Mouse (Mus musculus): ENCODE data around the gene Hspa4. TPM values are rescaled to one million over a fixed set of nuclear protein-coding genes. Genes with fewer than 3 reads are reported as not detected.

Hspa4 gene
- total and polyA plus RNA-seq, 3 experiments = 209 to 907 (median 276) TPM

DNA sequence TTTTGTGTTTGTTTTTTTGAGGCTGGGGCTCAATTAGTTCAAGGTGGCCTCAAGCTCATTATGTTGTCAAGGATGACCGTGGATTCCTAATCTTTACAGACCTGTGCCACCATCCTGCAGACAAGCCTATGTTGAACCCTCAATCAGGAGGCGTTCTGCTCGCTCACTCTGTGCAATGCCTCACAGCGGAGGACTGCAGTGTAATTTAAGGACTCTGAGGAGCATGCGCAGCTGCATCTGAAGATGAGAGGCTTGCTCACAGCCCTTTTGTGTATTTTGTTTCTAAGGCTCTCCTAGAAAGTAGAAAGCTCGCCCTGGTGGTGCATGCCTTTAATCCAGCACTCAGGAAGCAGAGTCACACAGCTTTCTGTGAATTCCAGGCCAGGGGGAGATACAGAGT is 16.7 kb upstream of the Hspa4 start:
- Histone ChIP-seq H3K27me3 (ENCODE audit: control insufficient read depth in 1 of 2, insufficient read depth in 2 of 2, low read length in 2 of 2) (no peaks in the 10 kb centered on the region), H3K79me2 (ENCODE audit: control insufficient read depth, insufficient read depth, low read length, poor library complexity) (no peaks in the 10 kb centered on the region), H3K4me1 (ENCODE audit: control insufficient read depth in 1 of 2, insufficient read depth in 2 of 2, low read length in 2 of 2) (peaks cover 17 to 33% of the 10 kb centered on the region in 2 experiments), H3K9ac (ENCODE audit: control insufficient read depth, low read depth, low read length, poor library complexity, severe bottlenecking) (no peak overlapping the region), H3K4me3 (ENCODE audit: control insufficient read depth in 1 of 2, insufficient read depth in 1 of 2, low read depth in 2 of 2, low read length in 2 of 2) (no peak overlapping the region), H3K36me3 (ENCODE audit: control insufficient read depth in 1 of 2, insufficient read depth in 2 of 2, low read length in 2 of 2) (peaks cover 0 to 32% of the 10 kb centered on the region in 2 experiments; a peak in 2 of 4 replicates), H3K27ac (ENCODE audit: control insufficient read depth, low read depth, low read length) (no peak overlapping the region), H3K9me3 (replicated peaks; ENCODE audit: insufficient read depth, low read length) (no peaks in the 10 kb centered on the region)
- TF ChIP-seq BHLHE40 (IDR thresholded peaks at IDR 0.05; ENCODE audit: borderline replicate concordance, low read depth, low read length) (no peak), ELF1 (IDR thresholded peaks at IDR 0.05; ENCODE audit: low read depth, low read length) (no peak), TBP (IDR thresholded peaks at IDR 0.05; ENCODE audit: low read depth, low read length) (no peak), MAFK (IDR thresholded peaks at IDR 0.05; ENCODE audit: borderline replicate concordance, low read depth, low read length) (no peak), ZKSCAN1 (IDR thresholded peaks at IDR 0.05; ENCODE audit: low read depth, low read length) (no peak), E2F4 (IDR thresholded peaks at IDR 0.05; ENCODE audit: borderline replicate concordance, low read depth, low read length) (no peak), MXI1 (IDR thresholded peaks at IDR 0.05; ENCODE audit: low read depth, low read length) (no peak)
- no peak for DNase-seq (ENCODE audit: low read depth, low spot score)

DNA sequence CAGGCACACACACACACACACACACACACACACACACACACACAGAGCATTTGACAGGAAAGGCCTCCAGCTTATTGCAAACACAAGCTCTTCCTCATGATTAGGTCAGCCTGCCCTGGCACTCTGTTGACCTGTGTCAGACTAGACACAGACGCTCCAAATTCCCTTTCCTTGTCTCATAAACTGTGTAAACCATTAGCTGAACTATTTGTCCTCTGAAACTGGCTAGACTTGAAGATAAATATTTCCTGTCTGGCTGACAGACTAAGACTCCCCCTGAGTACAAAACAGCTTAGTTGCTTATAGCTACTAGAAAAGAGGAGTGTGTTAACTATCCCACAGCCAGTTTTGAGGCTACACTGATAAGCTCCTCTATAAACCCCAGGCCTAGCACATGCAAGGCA is 14.5 kb upstream of the Hspa4 start:
- Histone ChIP-seq H3K27me3 (ENCODE audit: control insufficient read depth in 1 of 2, insufficient read depth in 2 of 2, low read length in 2 of 2) (no peaks in the 10 kb centered on the region), H3K4me3 (ENCODE audit: control insufficient read depth in 1 of 2, insufficient read depth in 1 of 2, low read depth in 2 of 2, low read length in 2 of 2) (no peak overlapping the region), H3K9me3 (replicated peaks; ENCODE audit: insufficient read depth, low read length) (no peaks in the 10 kb centered on the region), H3K27ac (ENCODE audit: control insufficient read depth, low read depth, low read length) (peak overlapping the region; percentile 45), H3K36me3 (ENCODE audit: control insufficient read depth in 1 of 2, insufficient read depth in 2 of 2, low read length in 2 of 2) (peaks cover 0 to 36% of the 10 kb centered on the region in 2 experiments; a peak in 2 of 4 replicates), H3K79me2 (ENCODE audit: control insufficient read depth, insufficient read depth, low read length, poor library complexity) (no peaks in the 10 kb centered on the region), H3K9ac (ENCODE audit: control insufficient read depth, low read depth, low read length, poor library complexity, severe bottlenecking) (peak overlapping the region; percentile 20; the same call in 1 of the 2 replicates), H3K4me1 (ENCODE audit: control insufficient read depth in 1 of 2, insufficient read depth in 2 of 2, low read length in 2 of 2) (peaks cover 13 to 37% of the 10 kb centered on the region in 2 experiments)
- peak; percentile 81 for DNase-seq (ENCODE audit: low read depth, low spot score)
- TF ChIP-seq MYC (IDR thresholded peaks at IDR 0.05; ENCODE audit: low read depth, low read length) (no peak), SMC3 (IDR thresholded peaks at IDR 0.05; ENCODE audit: low read depth, low read length) (no peak), CTCF (IDR thresholded peaks at IDR 0.05 in 2 of 3, conservative IDR thresholded peaks at IDR 0.05 in 1 of 3; ENCODE audit: control insufficient read depth in 1 of 3, insufficient read depth in 1 of 3, low read depth in 2 of 3, low read length in 3 of 3, poor library complexity in 1 of 3, severe bottlenecking in 1 of 3) (no peak), CHD2 (IDR thresholded peaks at IDR 0.05; ENCODE audit: low read length) (no peak), POLR2A (IDR thresholded peaks at IDR 0.05; ENCODE audit: control insufficient read depth in 1 of 2, insufficient read depth in 1 of 2, low read depth in 1 of 2, low read length in 2 of 2, poor library complexity in 1 of 2) (no peak), NELFE (IDR thresholded peaks at IDR 0.05; ENCODE audit: low read depth, low read length) (no peak), ZKSCAN1 (IDR thresholded peaks at IDR 0.05; ENCODE audit: low read depth, low read length) (no peak), HCFC1 (IDR thresholded peaks at IDR 0.05; ENCODE audit: low read depth, low read length) (0 out of 2 replicates have a peak, but pooled peaks have one; percentile 45), ELF1 (IDR thresholded peaks at IDR 0.05; ENCODE audit: low read depth, low read length) (no peak), MXI1 (IDR thresholded peaks at IDR 0.05; ENCODE audit: low read depth, low read length) (peak; percentile 41), USF1 (IDR thresholded peaks at IDR 0.05; ENCODE audit: low read depth, low read length) (no peak), USF2 (IDR thresholded peaks at IDR 0.05; ENCODE audit: borderline replicate concordance in 1 of 2, insufficient read depth in 1 of 2, low read depth in 1 of 2, low read length in 2 of 2) (no peak), ETS1 (IDR thresholded peaks at IDR 0.05; ENCODE audit: low read depth, low read length) (peak; percentile 58; the same call in 1 of the 2 replicates), UBTF (IDR thresholded peaks at IDR 0.05; ENCODE audit: borderline replicate concordance, insufficient read depth, low read depth, low read length) (no peak), MEF2A (IDR thresholded peaks at IDR 0.05; ENCODE audit: extremely low read depth, insufficient replicate concordance, low read depth, low read length, poor library complexity, severe bottlenecking) (no peak), TBP (IDR thresholded peaks at IDR 0.05; ENCODE audit: low read depth, low read length) (peak; percentile 31; the same call in 1 of the 2 replicates), E2F4 (IDR thresholded peaks at IDR 0.05; ENCODE audit: borderline replicate concordance, low read depth, low read length) (no peak), TAL1 (IDR thresholded peaks at IDR 0.05; ENCODE audit: low read length) (no peak), ZMIZ1 (IDR thresholded peaks at IDR 0.05; ENCODE audit: low read depth, low read length) (no peak), EP300 (IDR thresholded peaks at IDR 0.05; ENCODE audit: low read depth in 1 of 2, low read length in 2 of 2) (peak; percentile 22 to 25; a peak in 2 of 4 replicates), MYB (IDR thresholded peaks at IDR 0.05; ENCODE audit: low read depth, low read length) (no peak), CHD1 (IDR thresholded peaks at IDR 0.05; ENCODE audit: low read depth, low read length) (no peak), ZC3H11A (IDR thresholded peaks at IDR 0.05; ENCODE audit: low read depth, low read length) (no peak), MAX (IDR thresholded peaks at IDR 0.05; ENCODE audit: low read length) (no peak; the same call in 1 of the 2 replicates), RCOR1 (IDR thresholded peaks at IDR 0.05; ENCODE audit: low read depth, low read length) (no peak), GATA1 (IDR thresholded peaks at IDR 0.05; ENCODE audit: low read depth, low read length) (peak; percentile 65), ZNF384 (IDR thresholded peaks at IDR 0.05; ENCODE audit: low read depth, low read length) (peak; percentile 65; the same call in 1 of the 2 replicates), TCF12 (IDR thresholded peaks at IDR 0.05; ENCODE audit: low read depth, low read length) (no peak)
